Mouse (Mus musculus): ENCODE measurements around the gene Plppr3. TPM values are rescaled to one million over a fixed set of nuclear protein-coding genes. Genes with fewer than 3 reads are reported as not detected.

Plppr3 gene
- polyA plus RNA-seq, 1 experiment, result not detected

GRCm38 (mm10) chr10:79861230-79862048, 13.0 kb downstream of the Plppr3 start:
- no peak for TF ChIP-seq GATA1 (IDR thresholded peaks at IDR 0.05; ENCODE audit: low read length)

GRCm38 (mm10) chr10:79860079-79860911, 14.1 kb downstream of the Plppr3 start:
- no peak for TF ChIP-seq GATA1 (IDR thresholded peaks at IDR 0.05; ENCODE audit: low read length)

- TF ChIP-seq GATA1 (IDR thresholded peaks at IDR 0.05; ENCODE audit: low read length), result no peak
These were observed 15.3 kb downstream of the Plppr3 start for GRCm38 (mm10) chr10:79859116-79859515.

DNA sequence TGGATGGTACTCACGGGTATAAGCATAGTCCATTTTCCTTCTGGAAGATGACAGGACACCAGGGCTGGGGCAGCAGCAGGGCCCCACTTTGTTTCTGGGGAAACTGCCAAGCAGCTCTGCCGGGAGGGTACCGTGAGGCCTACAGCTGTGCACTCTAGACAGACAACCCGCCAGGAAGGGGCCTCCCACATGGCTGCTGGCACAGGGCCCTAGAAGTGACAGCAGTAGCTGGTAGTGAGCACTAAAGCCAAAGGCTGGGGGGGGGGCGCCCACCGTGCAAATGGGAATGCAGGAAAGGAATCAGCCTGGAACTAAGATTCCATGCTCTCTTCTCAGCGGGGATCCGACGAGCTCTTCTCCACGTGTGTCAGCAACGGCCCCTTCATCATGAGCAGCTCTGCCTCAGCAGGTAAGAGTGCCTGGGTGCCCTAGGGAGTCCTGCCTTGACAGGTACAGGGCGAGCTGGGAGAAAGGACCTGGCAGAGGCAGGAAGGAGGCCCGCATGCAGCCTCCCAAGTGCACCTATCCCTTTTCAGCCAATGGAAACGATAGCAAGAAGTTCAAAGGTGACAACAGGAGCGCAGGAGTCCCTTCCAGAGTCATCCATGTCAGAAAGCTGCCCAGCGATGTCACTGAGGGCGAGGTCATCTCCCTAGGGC, 15.9 kb downstream of the Plppr3 start:
- no peak for TF ChIP-seq GATA1 (IDR thresholded peaks at IDR 0.05; ENCODE audit: low read length)

DNA sequence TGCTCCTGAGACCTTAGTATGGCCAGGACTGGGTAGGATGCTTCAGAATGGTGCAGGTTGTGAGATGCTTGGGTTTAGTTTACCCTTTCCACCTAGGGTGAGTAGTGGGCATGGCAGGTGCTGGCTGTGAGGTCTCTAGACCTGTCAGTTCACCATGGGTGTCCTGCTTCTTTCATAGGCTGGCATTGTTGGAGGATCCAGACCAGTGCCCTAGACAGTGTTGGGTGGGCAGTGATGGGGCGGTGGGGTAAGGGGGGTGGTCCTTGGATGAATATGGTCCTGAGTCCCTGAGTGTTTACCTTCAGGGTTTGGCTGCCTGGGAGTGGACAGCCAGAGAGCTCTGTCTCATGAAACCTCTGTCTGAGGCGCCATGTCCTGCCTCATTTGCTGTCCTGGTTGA, 16.5 kb downstream of the Plppr3 start:
- TF ChIP-seq GATA1 (IDR thresholded peaks at IDR 0.05; ENCODE audit: low read length), result no peak

- TF ChIP-seq GATA1 (IDR thresholded peaks at IDR 0.05; ENCODE audit: low read length), result no peak
These were observed 17.0 kb downstream of the Plppr3 start for GRCm38 (mm10) chr10:79857452-79857811.

- TF ChIP-seq GATA1 (IDR thresholded peaks at IDR 0.05; ENCODE audit: low read length), result no peak
These were observed 17.6 kb downstream of the Plppr3 start for GRCm38 (mm10) chr10:79856704-79857451.

DNA sequence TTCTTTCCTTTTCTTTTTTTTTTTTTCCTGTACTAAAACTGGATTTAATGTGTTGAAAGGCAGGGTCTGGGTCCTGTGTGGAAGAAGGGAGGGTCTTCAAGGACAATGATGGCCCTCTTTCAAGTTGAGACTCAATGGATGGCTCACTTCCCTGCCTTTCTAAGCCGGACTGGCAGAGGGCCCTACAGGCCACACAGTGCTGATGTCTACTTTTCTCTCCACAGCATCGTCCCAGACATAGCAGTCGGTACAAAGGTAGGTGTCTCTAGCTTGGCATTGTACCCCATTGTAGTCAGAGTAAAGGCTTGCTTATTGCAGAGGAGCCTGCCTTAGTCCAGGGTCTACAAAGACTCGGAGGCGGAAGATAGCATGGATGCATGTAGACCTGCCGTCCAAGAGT, 18.2 kb downstream of the Plppr3 start:
- TF ChIP-seq GATA1 (IDR thresholded peaks at IDR 0.05; ENCODE audit: low read length), result no peak

- TF ChIP-seq GATA1 (IDR thresholded peaks at IDR 0.05; ENCODE audit: low read length), result no peak
These were observed 18.8 kb downstream of the Plppr3 start for GRCm38 (mm10) chr10:79855558-79856184.

DNA sequence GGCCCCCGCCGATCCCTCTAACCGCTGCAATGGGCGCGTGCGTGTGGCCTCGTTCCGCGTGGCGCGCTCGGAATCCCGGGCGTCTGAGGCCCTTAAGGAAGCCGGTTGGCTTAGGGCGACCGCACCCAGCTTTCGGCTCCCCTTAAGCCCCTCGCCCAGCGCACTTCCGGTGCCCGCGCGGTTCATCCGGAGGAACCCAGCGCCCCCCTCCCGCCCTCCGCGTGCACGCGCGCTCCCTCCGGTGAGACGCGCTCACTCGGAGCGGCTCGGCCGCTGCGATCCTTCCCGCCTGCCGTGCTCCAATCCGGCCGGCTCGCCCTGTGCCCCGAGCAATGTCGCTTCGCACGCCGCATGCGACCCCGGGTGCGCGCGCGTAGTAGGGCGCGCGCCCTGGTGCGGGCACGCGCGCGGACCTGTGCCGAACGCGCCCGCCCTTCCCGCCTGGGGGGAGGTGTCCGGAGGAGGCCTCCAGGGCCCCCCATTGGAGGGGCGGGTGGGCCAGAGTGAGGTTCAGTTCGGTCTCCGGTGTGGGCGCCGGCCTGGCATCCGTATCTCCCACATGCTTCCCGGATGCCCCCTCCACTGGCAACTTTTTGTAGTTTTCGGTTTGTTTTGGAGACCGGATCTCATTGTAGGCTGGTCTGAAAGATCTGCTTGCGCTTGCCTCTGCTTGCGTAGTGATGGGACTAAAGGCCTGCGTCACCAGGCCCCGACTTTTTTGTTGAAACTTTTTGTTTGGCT, 19.5 kb downstream of the Plppr3 start:
- TF ChIP-seq GATA1 (IDR thresholded peaks at IDR 0.05; ENCODE audit: low read length), result no peak

DNA sequence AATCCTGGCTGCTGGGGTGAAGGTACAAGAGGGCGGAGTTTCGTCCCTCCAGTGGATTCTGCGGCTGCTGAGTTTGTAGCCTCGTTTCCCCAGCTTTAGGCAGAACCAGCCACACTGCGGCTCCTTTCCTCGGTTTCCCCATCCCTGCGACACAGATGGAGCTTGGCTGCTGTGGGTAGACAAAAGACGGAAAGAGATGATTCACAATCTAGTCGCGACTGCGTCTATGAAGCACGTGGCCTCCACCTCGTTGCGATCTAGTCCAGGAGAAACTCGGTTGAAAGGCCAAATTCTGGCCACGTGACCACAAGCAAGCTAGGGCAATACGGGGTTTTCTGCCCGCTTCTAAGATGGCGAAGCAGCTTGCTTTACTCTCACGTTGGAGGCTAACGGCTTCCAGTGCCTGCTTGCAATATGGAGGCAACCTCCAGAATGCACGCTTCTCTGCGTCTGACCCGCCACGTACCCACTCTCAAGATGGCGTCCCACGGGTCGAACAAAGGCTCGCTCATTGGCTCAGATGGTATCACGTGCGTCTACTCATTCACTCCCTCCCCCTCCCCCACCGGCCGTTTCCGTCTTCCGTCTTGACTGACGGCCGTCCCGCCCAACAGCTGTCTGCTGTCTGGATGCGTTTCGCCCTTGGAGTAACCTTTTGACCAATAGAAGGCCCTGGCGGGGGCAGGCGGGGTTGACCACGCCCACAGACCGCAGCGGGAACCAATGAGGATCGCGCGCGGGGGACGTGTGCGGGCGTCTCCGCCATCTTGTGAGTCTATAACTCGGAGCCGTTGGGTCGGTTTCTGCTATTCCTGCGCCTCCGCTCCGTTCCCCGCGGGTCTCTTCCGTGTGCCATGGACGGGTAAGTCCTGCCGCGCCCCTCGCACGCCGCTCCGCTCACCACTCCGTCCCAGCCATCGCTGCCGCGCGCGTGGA, 20.3 kb downstream of the Plppr3 start, which contains the start of gene Ptbp1:
TSS of gene Ptbp1 (plus strand) at position 568 of the 936 bp plus-strand sequence.
- no peak for TF ChIP-seq GATA1 (IDR thresholded peaks at IDR 0.05; ENCODE audit: low read length)

DNA sequence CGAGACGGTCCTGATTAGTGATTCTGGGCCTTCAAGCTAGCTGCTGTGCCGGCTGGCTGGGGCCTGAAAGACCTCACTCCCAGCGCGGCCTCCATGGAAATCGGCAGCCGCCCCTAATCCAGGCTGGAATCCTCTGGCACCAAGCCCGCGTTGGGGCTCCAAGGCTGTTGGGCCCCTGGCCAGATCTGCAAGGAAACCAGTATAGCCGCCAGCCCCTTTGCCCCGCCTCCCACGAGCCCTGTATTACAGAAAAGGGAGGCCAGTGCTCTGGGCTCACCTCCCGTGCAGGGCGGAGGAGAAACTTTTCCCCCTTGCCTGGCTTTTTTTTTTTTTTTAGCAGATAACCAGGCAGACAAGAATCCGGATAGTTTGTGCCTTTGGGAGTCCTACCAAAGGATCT, 21.0 kb downstream of the Plppr3 start:
- TF ChIP-seq GATA1 (IDR thresholded peaks at IDR 0.05; ENCODE audit: low read length), result no peak

DNA sequence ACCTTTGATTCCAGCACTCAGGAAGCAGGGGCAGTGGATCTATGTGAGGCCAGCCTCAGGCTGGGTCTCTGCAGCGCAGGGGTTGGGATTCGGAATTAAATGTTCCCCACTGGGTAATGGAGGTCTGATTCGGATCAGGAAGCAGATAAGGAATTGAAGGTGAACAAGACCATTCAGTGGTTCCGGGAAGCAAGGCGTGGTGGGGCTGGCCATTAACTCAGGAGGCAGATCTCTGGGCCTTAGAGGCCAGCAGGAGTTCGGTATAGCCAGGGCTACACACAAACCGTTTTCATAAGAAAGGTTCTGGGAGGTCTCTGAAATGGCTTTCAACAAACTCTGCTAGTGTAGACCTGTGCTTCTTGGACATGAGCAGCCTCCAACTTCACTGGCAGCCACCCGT, 21.6 kb downstream of the Plppr3 start:
- TF ChIP-seq GATA1 (IDR thresholded peaks at IDR 0.05; ENCODE audit: low read length), result no peak

All from G1E-ER4 (cell line).